Mouse (Mus musculus) mature B cell (primary cell): Measurements from ENCODE around the gene Dok7.

Source experiments
- in situ Hi-C: fragments of 300-500 bp; cut with MboI; formaldehyde crosslinking; loops from 2 replicates; pipeline ENCODE4 v1.14.3; 2019

Gene Dok7

GRCm38 (mm10) chr5:35117633-35118032 lies 61.1 kb downstream of the Dok7 start:
- in situ Hi-C loops, result no loop called here

- in situ Hi-C loops, result no loop called here
Observed at GRCm38 (mm10) chr5:35118418-35118817, 61.9 kb downstream of the Dok7 start.

- in situ Hi-C loops, result no loop called here
Observed at GRCm38 (mm10) chr5:35120024-35120423, 63.5 kb downstream of the Dok7 start.

GRCm38 (mm10) chr5:35129208-35129607 lies 72.6 kb downstream of the Dok7 start:
- in situ Hi-C loops, result no loop called here

GRCm38 (mm10) chr5:35129767-35130191 lies 73.2 kb downstream of the Dok7 start:
- in situ Hi-C loops, result no loop called here

- in situ Hi-C loops, result no loop called here
Observed at GRCm38 (mm10) chr5:35131237-35131636, 74.7 kb downstream of the Dok7 start.

GRCm38 (mm10) chr5:35131773-35132172 lies 75.2 kb downstream of the Dok7 start:
- in situ Hi-C loops, result no loop called here

- in situ Hi-C loops, result no loop called here
Observed at GRCm38 (mm10) chr5:35132278-35132980, 75.9 kb downstream of the Dok7 start.

- in situ Hi-C loops, result no loop called here
Observed at GRCm38 (mm10) chr5:35133468-35133867, 76.9 kb downstream of the Dok7 start.

- in situ Hi-C loops, result no loop called here
Observed at GRCm38 (mm10) chr5:35134286-35134685, 77.7 kb downstream of the Dok7 start.

- in situ Hi-C loops, result no loop called here
Observed at GRCm38 (mm10) chr5:35135903-35136302, 79.3 kb downstream of the Dok7 start.
